Mouse (Mus musculus) stomach, postnatal 0 days (tissue): ENCODE measurements at regions not wholly inside any gene's neighbourhood (a gene's known extent, or its start where the extent isn't known, plus 50 kb on each side); places are given as distances from the start of the nearest gene placed in this dataset.

Experiments
- ATAC-seq: fragments of 200-750 bp; cut with Nextera tagmentation; 2 replicates; pipeline ENCODE4 v1.8.0; 2017; ENCODE audit not compliant: low FRiP score, low TSS enrichment
- DNase-seq: peaks from one replicate; pipeline ENCODE4 v3.0.0-alpha.2; 2016; ENCODE audit warnings: low spot score
- H3K27ac ChIP-seq: fragments of 300-500 bp; sonication (generic); replicated peaks from 2 replicates; pipeline ENCODE4 v1.5.1; 2014; ENCODE audit warnings: mild to moderate bottlenecking, control low read depth
- H3K27me3 ChIP-seq: fragments of 300-500 bp; sonication (generic); 2 replicates; pipeline ENCODE4 v1.6.1; 2014; ENCODE audit warnings: low read length; ENCODE audit not compliant: control insufficient read depth, insufficient read depth
- H3K36me3 ChIP-seq: fragments of 300-500 bp; sonication (generic); 2 replicates; pipeline ENCODE4 v1.6.1; 2014; ENCODE audit warnings: low read length, mixed read lengths; ENCODE audit not compliant: control insufficient read depth, insufficient read depth
- H3K4me1 ChIP-seq: fragments of 300-500 bp; sonication (generic); replicated peaks from 2 replicates; pipeline ENCODE4 v1.6.1; 2014; ENCODE audit warnings: antibody characterized with exemption; ENCODE audit not compliant: control insufficient read depth, insufficient read depth
- H3K4me2 ChIP-seq: fragments of 300-500 bp; sonication (generic); replicated peaks from 2 replicates; pipeline ENCODE4 v1.6.1; 2014; ENCODE audit warnings: low read depth, mild to moderate bottlenecking, control low read depth, moderate library complexity
- H3K4me3 ChIP-seq: fragments of 300-500 bp; sonication (generic); 2 replicates; pipeline ENCODE4 v1.5.1; 2014; ENCODE audit warnings: low read depth, low read length, control low read depth
- H3K9ac ChIP-seq: fragments of 300-500 bp; sonication (generic); 2 replicates; pipeline ENCODE4 v1.6.1; 2014; ENCODE audit warnings: mild to moderate bottlenecking, low read length, control low read depth, mixed read lengths
- H3K9me3 ChIP-seq: fragments of 300-500 bp; sonication (generic); 2 replicates; pipeline ENCODE4 v1.6.1; 2016; ENCODE audit warnings: low read length; ENCODE audit not compliant: control insufficient read depth
- CTCF ChIP-seq: IDR thresholded peaks from 2 replicates; pipeline ENCODE4 v1.5.1; 2016; ENCODE audit warnings: antibody characterized with exemption, low read depth, mild to moderate bottlenecking, moderate library complexity
- EP300 ChIP-seq: optimal IDR thresholded peaks from 2 replicates; pipeline ENCODE3; 2016; ENCODE audit warnings: antibody characterized with exemption
- WGBS: fragments of 180-500 bp; shearing (Covaris S2); extraction: QIAGEN DNeasy Blood & Tissue Kit; methylation state at CpG from one replicate; pipeline ENCODE4 v1.1.7; 2014; 5-methylcytosine and 5-hydroxymethylcytosine counted together

GRCm38 (mm10) chr2:10990043-10990728 lies 181.7 kb upstream of the Prkcq start:
- no peaks in the 10 kb centered on the region for H3K9me3 ChIP-seq
- H3K9ac ChIP-seq, result no peak overlapping the region
- no peaks in the 10 kb centered on the region for H3K27me3 ChIP-seq
- no peak overlapping the region for H3K27ac ChIP-seq
- no peaks in the 10 kb centered on the region for H3K36me3 ChIP-seq
- TF ChIP-seq EP300 (no peak), CTCF (no peak)
- no peak overlapping the region for H3K4me3 ChIP-seq
- H3K4me2 ChIP-seq, result no peak overlapping the region
- no peak for DNase-seq
- no peak for ATAC-seq
- WGBS, result 89% methylated on average over 7 of the region's 7 CpGs
- H3K4me1 ChIP-seq, result no peaks in the 10 kb centered on the region

- 18% methylated on average over 1 of the region's 1 CpGs for WGBS
- DNase-seq (no peak), ATAC-seq (no peak)
Observed at GRCm38 (mm10) chr2:10998798-10999197, 173.1 kb upstream of the Prkcq start.

GRCm38 (mm10) chr2:10999217-10999618 lies 172.7 kb upstream of the Prkcq start:
- ATAC-seq (no peak), DNase-seq (no peak)
- 70% methylated on average over 1 of the region's 1 CpGs for WGBS
- no peaks in the 10 kb centered on the region for H3K9me3 ChIP-seq
- H3K9ac ChIP-seq, result no peak overlapping the region
- H3K4me2 ChIP-seq, result no peak overlapping the region
- no peaks in the 10 kb centered on the region for H3K27me3 ChIP-seq
- H3K27ac ChIP-seq, result no peak overlapping the region
- H3K36me3 ChIP-seq, result no peaks in the 10 kb centered on the region
- H3K4me1 ChIP-seq, result no peaks in the 10 kb centered on the region
- no peak overlapping the region for H3K4me3 ChIP-seq
- TF ChIP-seq EP300, result no peak
- TF ChIP-seq CTCF, result no peak

More at GRCm38 (mm10) chr2:10998798-10999197, 173.1 kb upstream of the Prkcq start:
- no peaks in the 10 kb centered on the region for H3K9me3 ChIP-seq
- TF ChIP-seq CTCF (no peak), EP300 (no peak)
- H3K36me3 ChIP-seq, result no peaks in the 10 kb centered on the region
- no peak overlapping the region for H3K9ac ChIP-seq
- H3K4me1 ChIP-seq, result no peaks in the 10 kb centered on the region
- no peak overlapping the region for H3K4me3 ChIP-seq
- H3K27me3 ChIP-seq, result no peaks in the 10 kb centered on the region
- no peak overlapping the region for H3K4me2 ChIP-seq
- no peak overlapping the region for H3K27ac ChIP-seq

- Histone ChIP-seq H3K4me2 (no peak overlapping the region), H3K36me3 (no peaks in the 10 kb centered on the region), H3K27me3 (no peaks in the 10 kb centered on the region), H3K4me1 (no peaks in the 10 kb centered on the region), H3K9me3 (no peaks in the 10 kb centered on the region), H3K4me3 (no peak overlapping the region), H3K9ac (no peak overlapping the region), H3K27ac (no peak overlapping the region)
- TF ChIP-seq CTCF (no peak), EP300 (no peak)
- WGBS, result 61% methylated on average over 2 of the region's 2 CpGs
- DNase-seq (no peak), ATAC-seq (no peak)
Observed at GRCm38 (mm10) chr2:11005806-11006205, 166.1 kb upstream of the Prkcq start.

GRCm38 (mm10) chr2:11011041-11011962 lies 160.6 kb upstream of the Prkcq start:
- no peaks in the 10 kb centered on the region for H3K4me1 ChIP-seq
- H3K27ac ChIP-seq, result no peak overlapping the region
- no peak overlapping the region for H3K4me2 ChIP-seq
- no peak overlapping the region for H3K4me3 ChIP-seq
- H3K9me3 ChIP-seq, result no peaks in the 10 kb centered on the region
- ATAC-seq (no peak), DNase-seq (no peak)
- WGBS, result 64% methylated on average over 11 of the region's 11 CpGs
- no peaks in the 10 kb centered on the region for H3K27me3 ChIP-seq
- H3K9ac ChIP-seq, result no peak overlapping the region
- no peak for TF ChIP-seq EP300
- no peak for TF ChIP-seq CTCF
- H3K36me3 ChIP-seq, result no peaks in the 10 kb centered on the region

- TF ChIP-seq CTCF, result no peak
- TF ChIP-seq EP300, result no peak
- H3K4me3 ChIP-seq, result no peak overlapping the region
- H3K27ac ChIP-seq, result no peak overlapping the region
- no peaks in the 10 kb centered on the region for H3K27me3 ChIP-seq
- no peaks in the 10 kb centered on the region for H3K36me3 ChIP-seq
- no peaks in the 10 kb centered on the region for H3K9me3 ChIP-seq
- 70% methylated on average over 4 of the region's 4 CpGs for WGBS
- no peak overlapping the region for H3K4me2 ChIP-seq
- H3K9ac ChIP-seq, result no peak overlapping the region
- H3K4me1 ChIP-seq, result no peaks in the 10 kb centered on the region
- no peak for ATAC-seq
- DNase-seq, result no peak
Observed at GRCm38 (mm10) chr2:11012312-11012860, 159.5 kb upstream of the Prkcq start.
